Mouse (Mus musculus): ENCODE data around the gene Tmem25. TPM values are rescaled to one million over a fixed set of nuclear protein-coding genes. Genes with fewer than 3 reads are reported as not detected.
"Not testable (repeated sequence)": the region's sequence is repeated elsewhere in the genome, so short reads cannot be mapped to it uniquely, and the experiment has no call there.

The Tmem25 gene
- polyA plus RNA-seq, 1 experiment, result 0.90 TPM

GRCm38 (mm10) chr9:44798298-44798697, 809 bp downstream of the Tmem25 start:
- H3K27ac ChIP-seq (ENCODE audit: insufficient read depth, low read length), result no peak overlapping the region
- H3K4me3 ChIP-seq (ENCODE audit: insufficient read depth, low read length), result no peak overlapping the region
- TF ChIP-seq POLR2A (IDR thresholded peaks at IDR 0.05; ENCODE audit: low read depth, low read length) (no peak), CTCF (IDR thresholded peaks at IDR 0.05; ENCODE audit: borderline replicate concordance, insufficient read depth, low read length) (no peak)
- no peaks in the 10 kb centered on the region for H3K4me1 ChIP-seq (ENCODE audit: control insufficient read depth, insufficient read depth, low read length)

DNA sequence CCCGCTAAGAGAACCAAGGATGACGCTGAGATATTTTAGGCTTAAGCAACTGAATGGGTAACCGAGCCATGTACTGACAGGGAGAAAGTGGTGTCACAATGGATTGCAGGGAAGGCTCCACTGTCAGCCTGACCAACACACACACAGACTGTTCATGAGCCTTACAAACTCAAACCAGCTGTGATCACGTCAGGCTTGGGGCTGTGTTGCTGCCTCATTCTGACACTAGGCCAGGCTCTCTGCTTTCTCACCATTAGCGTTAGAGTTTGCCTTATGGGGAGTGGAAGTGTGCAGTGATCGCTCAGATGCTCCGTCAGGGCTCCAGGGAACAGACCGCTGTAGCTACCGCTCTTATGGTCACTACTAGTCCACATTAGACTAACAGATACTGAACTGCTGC, 6.3 kb downstream of the Tmem25 start:
- TF ChIP-seq POLR2A (IDR thresholded peaks at IDR 0.05; ENCODE audit: low read depth, low read length), result no peak
- TF ChIP-seq CTCF (IDR thresholded peaks at IDR 0.05; ENCODE audit: borderline replicate concordance, insufficient read depth, low read length), result no peak
- no peak overlapping the region for H3K4me3 ChIP-seq (ENCODE audit: insufficient read depth, low read length)
- H3K27ac ChIP-seq (ENCODE audit: insufficient read depth, low read length), result no peak overlapping the region
- H3K4me1 ChIP-seq (ENCODE audit: control insufficient read depth, insufficient read depth, low read length), result no peaks in the 10 kb centered on the region

- TF ChIP-seq CTCF (IDR thresholded peaks at IDR 0.05; ENCODE audit: borderline replicate concordance, insufficient read depth, low read length) (peak; percentile 16; the same call in 1 of the 2 replicates), POLR2A (IDR thresholded peaks at IDR 0.05; ENCODE audit: low read depth, low read length) (peak; percentile 77)
- H3K27ac ChIP-seq (ENCODE audit: insufficient read depth, low read length), result peak overlapping the region; percentile 63
- peak overlapping the region; percentile 86 for H3K4me3 ChIP-seq (ENCODE audit: insufficient read depth, low read length)
- no peaks in the 10 kb centered on the region for H3K4me1 ChIP-seq (ENCODE audit: control insufficient read depth, insufficient read depth, low read length)
These were observed 26.1 kb downstream of the Tmem25 start for GRCm38 (mm10) chr9:44772750-44773651.

- H3K4me3 ChIP-seq (ENCODE audit: insufficient read depth, low read length), result no peak overlapping the region
- H3K27ac ChIP-seq (ENCODE audit: insufficient read depth, low read length), result peak overlapping the region; percentile 63
- H3K4me1 ChIP-seq (ENCODE audit: control insufficient read depth, insufficient read depth, low read length), result no peaks in the 10 kb centered on the region
- TF ChIP-seq CTCF (IDR thresholded peaks at IDR 0.05; ENCODE audit: borderline replicate concordance, insufficient read depth, low read length) (no peak), POLR2A (IDR thresholded peaks at IDR 0.05; ENCODE audit: low read depth, low read length) (no peak)
These were observed 26.7 kb downstream of the Tmem25 start for GRCm38 (mm10) chr9:44772392-44772749.

- no peak overlapping the region for H3K27ac ChIP-seq (ENCODE audit: insufficient read depth, low read length)
- H3K4me3 ChIP-seq (ENCODE audit: insufficient read depth, low read length), result no peak overlapping the region
- TF ChIP-seq CTCF (IDR thresholded peaks at IDR 0.05; ENCODE audit: borderline replicate concordance, insufficient read depth, low read length), result no peak
- TF ChIP-seq POLR2A (IDR thresholded peaks at IDR 0.05; ENCODE audit: low read depth, low read length), result no peak
- no peaks in the 10 kb centered on the region for H3K4me1 ChIP-seq (ENCODE audit: control insufficient read depth, insufficient read depth, low read length)
These were observed 27.7 kb downstream of the Tmem25 start for GRCm38 (mm10) chr9:44771376-44771775.

GRCm38 (mm10) chr9:44768029-44768394, 31.1 kb downstream of the Tmem25 start:
- not testable (repeated sequence) for H3K27ac ChIP-seq (ENCODE audit: insufficient read depth, low read length); H3K4me3 ChIP-seq (ENCODE audit: insufficient read depth, low read length); H3K4me1 ChIP-seq (ENCODE audit: control insufficient read depth, insufficient read depth, low read length)

GRCm38 (mm10) chr9:44767101-44768028, 31.7 kb downstream of the Tmem25 start, which contains the start of the genes Arcn1 and Ift46:
TSS of gene Arcn1 (minus strand) at chr9:44767845.
TSS of gene Ift46 (plus strand) at chr9:44767908.
- TF ChIP-seq POLR2A (IDR thresholded peaks at IDR 0.05; ENCODE audit: low read depth, low read length), result peak; percentile 74
- no peak for TF ChIP-seq CTCF (IDR thresholded peaks at IDR 0.05; ENCODE audit: borderline replicate concordance, insufficient read depth, low read length)
- 0 out of 2 replicates have a peak, but pooled peaks cover 2% of the 10 kb centered on the region for H3K4me1 ChIP-seq (ENCODE audit: control insufficient read depth, insufficient read depth, low read length)
- H3K27ac ChIP-seq (ENCODE audit: insufficient read depth, low read length), result peak within 1 kb of the TSS; percentile 95
- H3K4me3 ChIP-seq (ENCODE audit: insufficient read depth, low read length), result peak within 1 kb of the TSS; percentile 98

DNA sequence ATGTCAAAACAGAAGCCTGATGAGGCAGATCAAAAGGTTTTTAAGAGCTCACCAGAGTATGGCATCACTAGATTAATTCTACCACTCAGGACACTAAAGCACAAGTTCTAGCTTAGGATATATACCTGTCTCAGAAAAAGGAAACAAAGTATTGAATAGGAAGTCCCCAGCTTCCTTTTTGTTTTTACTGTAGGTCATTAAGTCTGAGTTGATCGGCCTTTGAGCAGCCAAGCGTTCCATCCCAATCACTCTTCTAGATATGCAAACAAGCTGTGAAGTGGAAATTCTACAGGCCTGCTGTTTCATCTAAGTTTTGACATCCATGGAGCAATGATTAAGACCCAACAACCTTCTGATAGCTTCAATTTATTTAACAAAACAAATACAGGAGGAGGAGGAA, 38.2 kb downstream of the Tmem25 start:
- Histone ChIP-seq H3K27ac (ENCODE audit: insufficient read depth, low read length) (no peak overlapping the region), H3K4me1 (ENCODE audit: control insufficient read depth, insufficient read depth, low read length) (peaks cover 5% of the 10 kb centered on the region; the same call in 1 of the 2 replicates), H3K4me3 (ENCODE audit: insufficient read depth, low read length) (no peak overlapping the region)
- TF ChIP-seq POLR2A (IDR thresholded peaks at IDR 0.05; ENCODE audit: low read depth, low read length) (no peak), CTCF (IDR thresholded peaks at IDR 0.05; ENCODE audit: borderline replicate concordance, insufficient read depth, low read length) (no peak)

DNA sequence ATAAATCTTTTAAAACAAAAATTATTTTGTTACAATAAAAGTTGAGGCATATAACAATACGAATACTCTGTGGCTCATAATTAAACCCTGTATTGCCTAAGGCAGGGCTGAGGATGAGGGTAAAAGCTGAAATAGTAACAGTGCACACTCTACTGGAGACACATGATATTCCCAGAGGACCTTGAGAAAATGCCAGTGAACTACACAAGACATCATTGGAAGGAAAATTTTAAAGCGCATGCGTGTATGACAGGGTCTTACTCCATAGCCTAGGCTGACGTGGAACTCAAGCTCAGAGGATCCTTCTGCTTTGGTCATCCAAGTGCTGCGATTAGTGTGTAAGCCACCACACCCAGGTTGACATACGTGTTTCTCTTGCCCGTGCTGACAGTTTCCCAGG, 50.6 kb downstream of the Tmem25 start:
- TF ChIP-seq POLR2A (IDR thresholded peaks at IDR 0.05; ENCODE audit: low read depth, low read length), result no peak
- no peak for TF ChIP-seq CTCF (IDR thresholded peaks at IDR 0.05; ENCODE audit: borderline replicate concordance, insufficient read depth, low read length)
- no peak overlapping the region for H3K4me3 ChIP-seq (ENCODE audit: insufficient read depth, low read length)
- no peaks in the 10 kb centered on the region for H3K4me1 ChIP-seq (ENCODE audit: control insufficient read depth, insufficient read depth, low read length)
- H3K27ac ChIP-seq (ENCODE audit: insufficient read depth, low read length), result no peak overlapping the region

Measured in embryonic fibroblast, embryonic 13.5 days (primary cell).